ENCODE assay signal across 13 mouse cellular contexts in the genomic region with DNA sequence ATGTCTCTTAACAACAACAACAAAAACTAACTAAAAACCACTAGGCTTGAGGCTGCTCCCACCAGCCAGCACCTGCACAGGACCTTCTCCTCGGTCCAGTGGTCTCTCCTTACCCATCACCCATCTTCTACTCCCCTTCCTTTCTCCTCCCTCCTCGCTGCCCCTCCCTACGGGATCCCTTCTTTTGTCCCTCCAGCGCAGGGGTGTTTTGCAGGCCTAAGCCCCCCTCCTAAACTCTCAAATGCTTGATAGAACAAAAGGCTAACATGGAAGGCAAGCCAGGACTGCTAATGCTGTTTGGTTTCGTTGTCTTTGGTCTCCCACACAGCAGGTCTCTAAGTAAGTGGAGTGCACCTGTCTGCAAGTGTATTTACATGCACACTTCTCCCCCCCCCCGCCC. TPM values are rescaled to one million over a fixed set of nuclear protein-coding genes. Genes with fewer than 3 reads are reported as not detected.
A peak's percentile ranks its signal among the peaks of the same experiment; 100 is the strongest.
DNase-seq lines count a peak whose midpoint lies in the region; ATAC-seq and TF ChIP-seq lines count a peak whose summit lies in the region.
"Had no signal": no experiment of that assay in that cellular context is flagged by ENCODE, and none has a peak within 500 bp of the region (broad histone marks: within the 10 kb centered on the region; RNA-seq: fewer than 3 reads in every experiment).

No protein-coding gene starts in this region.

- H3K36me3 ChIP-seq in heart, embryonic 10.5 days: no peaks in the 10 kb centered on the region
- H3K36me3 ChIP-seq in lung, postnatal 0 days (ENCODE audit: insufficient read depth, low read length): no peaks in the 10 kb centered on the region
- no peaks in the 10 kb centered on the region for H3K36me3 ChIP-seq in hindbrain, embryonic 14.5 days (replicated peaks; ENCODE audit: control insufficient read depth, insufficient read depth)
- H3K36me3 ChIP-seq in neural tube, embryonic 14.5 days (ENCODE audit: control insufficient read depth, insufficient read depth, low read length): no peaks in the 10 kb centered on the region
- H3K36me3 ChIP-seq: stomach, embryonic 15.5 days had no signal

- DNase-seq in heart, embryonic 10.5 days (ENCODE audit: low spot score): no peak
- no peak for DNase-seq in heart, postnatal 36 days
- DNase-seq in lung, postnatal 0 days (ENCODE audit: low spot score): no peak
- no peak for DNase-seq in lung, postnatal 36 days
- DNase-seq in hindbrain, embryonic 14.5 days (ENCODE audit: low spot score): no peak
- DNase-seq in B cell, adult 2 months: no peak
- DNase-seq: cerebellum, postnatal 36 days; kidney, adult 18-20 months; right cerebral cortex, adult 18-20 months had no signal

- 0 out of 2 replicates have a peak overlapping the region, but pooled peaks have one; percentile 12 for H3K4me2 ChIP-seq in lung, postnatal 0 days (replicated peaks; ENCODE audit: low read depth, low read length)
- H3K4me2 ChIP-seq in hindbrain, embryonic 14.5 days (replicated peaks): peak overlapping the region; percentile 31; the same call in 1 of the 2 replicates
- H3K4me2 ChIP-seq in neural tube, embryonic 14.5 days (ENCODE audit: low read depth, low read length): no peak overlapping the region

- H3K27ac ChIP-seq in heart, embryonic 10.5 days: peak overlapping the region; percentile 85
- 0 out of 2 replicates have a peak overlapping the region, but pooled peaks have one; percentile 32 for H3K27ac ChIP-seq in lung, postnatal 0 days (ENCODE audit: low read length)
- peak overlapping the region; percentile 74 for H3K27ac ChIP-seq in hindbrain, embryonic 14.5 days
- 0 out of 2 replicates have a peak overlapping the region, but pooled peaks have one; percentile 23 for H3K27ac ChIP-seq in neural tube, embryonic 14.5 days (ENCODE audit: low read depth, low read length)
- H3K27ac ChIP-seq: stomach, embryonic 15.5 days had no signal

- no peak overlapping the region for H3K9ac ChIP-seq in lung, postnatal 0 days (replicated peaks; ENCODE audit: low read depth)
- H3K9ac ChIP-seq in hindbrain, embryonic 14.5 days: no peak overlapping the region
- no peak overlapping the region for H3K9ac ChIP-seq in neural tube, embryonic 14.5 days (replicated peaks; ENCODE audit: low read depth, low read length)
- H3K9ac ChIP-seq: stomach, embryonic 15.5 days had no signal

- peak overlapping the region; percentile 42 for H3K4me3 ChIP-seq in heart, embryonic 10.5 days
- no peak overlapping the region for H3K4me3 ChIP-seq in lung, postnatal 0 days (ENCODE audit: low read depth, low read length)
- H3K4me3 ChIP-seq in hindbrain, embryonic 14.5 days (replicated peaks; ENCODE audit: low read length): no peak overlapping the region
- no peak overlapping the region for H3K4me3 ChIP-seq in neural tube, embryonic 14.5 days (ENCODE audit: low read depth, low read length)
- H3K4me3 ChIP-seq: megakaryocyte, embryonic 14.5 days; stomach, embryonic 15.5 days had no signal

- intact Hi-C loops in heart, postnatal 36 days (cut with DNase I): loop anchor here (2.0 to 5.0 kb wide), 4 partner anchors 265 to 853 kb away; no protein-coding TSS in a partner anchor

- TF ChIP-seq CTCF in lung, postnatal 0 days (IDR thresholded peaks at IDR 0.05): no peak

- H3K4me1 ChIP-seq in heart, embryonic 10.5 days: peaks cover 39% of the 10 kb centered on the region
- H3K4me1 ChIP-seq in lung, postnatal 0 days (ENCODE audit: insufficient read depth, low read depth, low read length): no peaks in the 10 kb centered on the region
- H3K4me1 ChIP-seq in hindbrain, embryonic 14.5 days (replicated peaks; ENCODE audit: control insufficient read depth, insufficient read depth, low read length): peaks cover 20% of the 10 kb centered on the region
- peaks cover 9% of the 10 kb centered on the region; the same call in 1 of the 2 replicates for H3K4me1 ChIP-seq in neural tube, embryonic 14.5 days (ENCODE audit: control insufficient read depth, insufficient read depth, low read length)

- no peak for TF ChIP-seq EP300 in lung, postnatal 0 days (IDR thresholded peaks at IDR 0.05)

- ATAC-seq in lung, postnatal 0 days: no peak
- no peak for ATAC-seq in hindbrain, embryonic 14.5 days (ENCODE audit: low FRiP score)
- ATAC-seq in neural tube, embryonic 14.5 days (ENCODE audit: low read depth): no peak
- ATAC-seq in megakaryocyte, adult 5-6 weeks (ENCODE audit: poor library complexity, severe bottlenecking): no peak

- peaks cover 8% of the 10 kb centered on the region for H3K27me3 ChIP-seq in heart, embryonic 10.5 days (ENCODE audit: insufficient read depth, poor library complexity, severe bottlenecking)
- no peaks in the 10 kb centered on the region for H3K27me3 ChIP-seq in lung, postnatal 0 days (replicated peaks; ENCODE audit: insufficient read depth, low read length)
- H3K27me3 ChIP-seq in hindbrain, embryonic 14.5 days (ENCODE audit: control insufficient read depth, insufficient read depth, low read length): no peaks in the 10 kb centered on the region
- H3K27me3 ChIP-seq in neural tube, embryonic 14.5 days (ENCODE audit: control insufficient read depth, insufficient read depth, low read length): no peaks in the 10 kb centered on the region

- H3K9me3 ChIP-seq in heart, embryonic 10.5 days: no peaks in the 10 kb centered on the region
- no peaks in the 10 kb centered on the region for H3K9me3 ChIP-seq in lung, postnatal 0 days (ENCODE audit: low read length)
- no peaks in the 10 kb centered on the region for H3K9me3 ChIP-seq in hindbrain, embryonic 14.5 days (ENCODE audit: control insufficient read depth, low read length)
- H3K9me3 ChIP-seq in neural tube, embryonic 14.5 days (ENCODE audit: control insufficient read depth, low read length): no peaks in the 10 kb centered on the region
- H3K9me3 ChIP-seq: megakaryocyte, embryonic 14.5 days; stomach, embryonic 15.5 days had no signal

- 39% methylated on average over 6 of the region's 6 CpGs for WGBS in heart, embryonic 10.5 days
- WGBS in lung, postnatal 0 days: 31% methylated on average over 6 of the region's 6 CpGs
- 8% methylated on average over 6 of the region's 6 CpGs for WGBS in hindbrain, embryonic 14.5 days
- WGBS in neural tube, embryonic 14.5 days: 9% methylated on average over 6 of the region's 6 CpGs

RNA-seq across cellular contexts. Expression of gene Akap1, which starts 44.1 kb away (rescaled TPM):
- 26.6 and 39.9 TPM in 2 replicates for polyA plus RNA-seq in heart, embryonic 10.5 days (2016; fragmentation: Nextera tagmentation; extraction: Ambion mirVana)
- 100 to 1,000 TPM; 117 to 139 TPM for total RNA-seq in heart, postnatal 36 days (2021)
- 12.6 and 13.5 TPM in 2 replicates for polyA plus RNA-seq in lung, postnatal 0 days (2015; fragmentation: Nextera tagmentation; extraction: Ambion mirVana)
- polyA plus RNA-seq in hindbrain, embryonic 14.5 days (2014; fragmentation: Nextera tagmentation; extraction: Ambion mirVana): 26.0 and 26.6 TPM in 2 replicates
- 25.6 and 26.0 TPM in 2 replicates for polyA plus RNA-seq in neural tube, embryonic 14.5 days (2014; fragmentation: Nextera tagmentation; extraction: Ambion mirVana)
- total RNA-seq in megakaryocyte, adult 5-6 weeks (2015): 1.8 and 2.1 TPM in 2 replicates
- total RNA-seq in megakaryocyte, adult 5-6 weeks (2017): 2.3 and 6.6 TPM in 2 replicates

Comparison
In these comparisons a context has a peak if more than half of its experiments do, and no peak if none do; other contexts are left out.
1. H3K27ac ChIP-seq: peak in every context shown above with its lines; median percentile 85 in heart, embryonic 10.5 days; 74 in hindbrain, embryonic 14.5 days; 32 in lung, postnatal 0 days; 23 in neural tube, embryonic 14.5 days.